8 mouse cellular contexts compared by ENCODE assay signal in the genomic region with DNA sequence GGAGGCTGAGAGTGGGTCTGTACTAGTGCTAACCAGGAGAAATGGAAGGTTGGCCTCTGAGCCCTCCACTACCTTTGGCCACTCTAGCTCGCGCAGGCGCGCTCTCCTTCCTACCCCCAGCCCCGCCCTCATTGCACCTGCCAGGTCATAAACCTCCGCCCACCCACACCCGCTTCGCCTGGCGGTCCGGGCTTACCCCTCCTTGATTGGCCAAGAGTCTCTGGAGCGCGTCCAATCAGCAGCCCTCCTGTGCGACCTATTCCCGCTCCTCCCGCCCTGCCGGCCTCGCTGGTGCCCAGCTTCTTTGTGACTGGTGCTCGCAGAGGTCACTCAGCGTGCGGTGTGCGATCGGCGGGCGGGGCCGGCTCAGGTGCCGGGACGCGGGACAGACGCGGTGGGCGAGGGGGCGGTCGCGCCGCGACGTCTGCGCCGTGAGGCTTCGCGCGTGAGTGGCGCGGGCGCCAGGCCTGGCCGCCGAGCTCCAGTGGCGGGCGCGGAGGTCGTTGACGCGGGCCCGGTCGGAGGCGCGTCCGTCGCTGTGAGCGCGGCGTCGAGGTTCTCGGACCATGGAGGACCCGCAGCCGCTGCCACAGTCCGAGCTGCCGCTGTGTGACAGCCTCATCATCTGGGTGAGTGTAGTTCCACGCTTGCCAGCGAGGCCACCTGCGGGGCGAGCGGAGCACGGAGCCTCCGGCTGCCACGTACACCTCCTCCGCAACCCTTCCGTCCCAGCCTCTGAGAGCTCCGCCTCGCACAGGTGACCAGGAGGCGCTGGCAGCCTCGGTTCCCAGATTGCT. TPM values are rescaled to one million over a fixed set of nuclear protein-coding genes. Genes with fewer than 3 reads are reported as not detected.
DNase-seq lines count a peak whose midpoint lies in the region; ATAC-seq and TF ChIP-seq lines count a peak whose summit lies in the region.

A gene (plus strand): TSS at position 313 of the 797 bp plus-strand sequence.

- H3K4me1 ChIP-seq in liver, postnatal 0 days (ENCODE audit: insufficient read depth) = peaks cover 9% of the 10 kb centered on the region; the same call in 1 of the 2 replicates
- peaks cover 14% of the 10 kb centered on the region for H3K4me1 ChIP-seq in neural tube, embryonic 13.5 days (replicated peaks)
- H3K4me1 ChIP-seq in stomach, postnatal 0 days (replicated peaks; ENCODE audit: control insufficient read depth, insufficient read depth) = no peaks in the 10 kb centered on the region

- peak; percentile 97 for ATAC-seq in frontal cortex, adult (ENCODE audit: low TSS enrichment)
- ATAC-seq in liver, postnatal 0 days = peak; percentile 99
- peak; percentile 100 for ATAC-seq in neural tube, embryonic 13.5 days (ENCODE audit: low read depth)
- ATAC-seq in stomach, postnatal 0 days (ENCODE audit: low FRiP score, low TSS enrichment) = peak; percentile 100

- peak within 1 kb of the TSS; percentile 71 for H3K9ac ChIP-seq in liver, postnatal 0 days (replicated peaks)
- peak within 1 kb of the TSS; percentile 84 for H3K9ac ChIP-seq in neural tube, embryonic 13.5 days
- peak within 1 kb of the TSS; percentile 72 for H3K9ac ChIP-seq in stomach, postnatal 0 days (ENCODE audit: low read length)

- no peaks in the 10 kb centered on the region for H3K9me3 ChIP-seq in liver, postnatal 0 days (ENCODE audit: low read length)
- no peaks in the 10 kb centered on the region for H3K9me3 ChIP-seq in neural tube, embryonic 13.5 days
- no peaks in the 10 kb centered on the region for H3K9me3 ChIP-seq in stomach, postnatal 0 days (ENCODE audit: control insufficient read depth, low read length)

- TF ChIP-seq CTCF in liver, postnatal 0 days (IDR thresholded peaks at IDR 0.05; ENCODE audit: low read depth) = no peak
- TF ChIP-seq CTCF in stomach, postnatal 0 days (IDR thresholded peaks at IDR 0.05; ENCODE audit: low read depth) = no peak

- H3K27ac ChIP-seq in liver, postnatal 0 days (ENCODE audit: low read depth) = peak within 1 kb of the TSS; percentile 91
- peak within 1 kb of the TSS; percentile 85 for H3K27ac ChIP-seq in neural tube, embryonic 13.5 days (replicated peaks)
- peak within 1 kb of the TSS; percentile 89 for H3K27ac ChIP-seq in stomach, postnatal 0 days (replicated peaks)

- DNase-seq in MN1 (ENCODE audit: low spot score) = peak; percentile 95
- DNase-seq in cerebellum, adult 9-11 months = peak; percentile 100
- DNase-seq in heart, postnatal 4 days = peak; percentile 93
- DNase-seq in layer of hippocampus, adult 18-20 months (ENCODE audit: low spot score in 2 of 2) = peak; percentile 92 to 93
- peak; percentile 92 for DNase-seq in liver, postnatal 0 days
- DNase-seq in stomach, postnatal 0 days (ENCODE audit: low spot score) = peak; percentile 99

- TF ChIP-seq EP300 in liver, postnatal 0 days (IDR thresholded peaks at IDR 0.05; ENCODE audit: low read depth) = no peak
- TF ChIP-seq EP300 in stomach, postnatal 0 days (optimal IDR thresholded peaks at IDR 0.05) = no peak

- no peaks in the 10 kb centered on the region for H3K36me3 ChIP-seq in liver, postnatal 0 days (replicated peaks; ENCODE audit: insufficient read depth, low read length)
- no peaks in the 10 kb centered on the region for H3K36me3 ChIP-seq in neural tube, embryonic 13.5 days
- no peaks in the 10 kb centered on the region for H3K36me3 ChIP-seq in stomach, postnatal 0 days (ENCODE audit: control insufficient read depth, insufficient read depth, low read length)

- H3K4me3 ChIP-seq in liver, postnatal 0 days (ENCODE audit: low read depth, low read length) = peak within 1 kb of the TSS; percentile 62
- H3K4me3 ChIP-seq in neural tube, embryonic 13.5 days = peak within 1 kb of the TSS; percentile 65
- peak within 1 kb of the TSS; percentile 57 for H3K4me3 ChIP-seq in stomach, postnatal 0 days (ENCODE audit: low read depth, low read length)

- under 1% methylated on average over 76 of the region's 82 CpGs for WGBS in liver, postnatal 0 days (ENCODE audit: insufficient replicate concordance)
- under 1% methylated on average over 81 of the region's 82 CpGs for WGBS in neural tube, embryonic 13.5 days
- WGBS in stomach, postnatal 0 days = under 1% methylated on average over 67 of the region's 82 CpGs

- H3K27me3 ChIP-seq in liver, postnatal 0 days (ENCODE audit: insufficient read depth, low read length) = no peaks in the 10 kb centered on the region
- H3K27me3 ChIP-seq in neural tube, embryonic 13.5 days = no peaks in the 10 kb centered on the region
- no peaks in the 10 kb centered on the region for H3K27me3 ChIP-seq in stomach, postnatal 0 days (ENCODE audit: control insufficient read depth, insufficient read depth, low read length)

- peak within 1 kb of the TSS; percentile 76 for H3K4me2 ChIP-seq in liver, postnatal 0 days (ENCODE audit: low read depth, low read length)
- H3K4me2 ChIP-seq in neural tube, embryonic 13.5 days = peak within 1 kb of the TSS; percentile 75
- H3K4me2 ChIP-seq in stomach, postnatal 0 days (replicated peaks; ENCODE audit: low read depth) = peak within 1 kb of the TSS; percentile 78

RNA-seq across cellular contexts. Expression of the gene that starts here (rescaled TPM):
- total RNA-seq in heart, postnatal 4 days (2021) = 10 to 100 TPM in 1 of 2 experiments, 1 to 10 TPM in 1; 8.3 to 10.7 TPM
- total RNA-seq in layer of hippocampus, adult 18-20 months (2021) = 10 to 100 TPM; 59.4 to 63.1 TPM
- 11.6 and 12.2 TPM in 2 replicates for polyA plus RNA-seq in liver, postnatal 0 days (2015; fragmentation: Nextera tagmentation; extraction: Ambion mirVana)
- polyA plus RNA-seq in neural tube, embryonic 13.5 days (2015; fragmentation: Nextera tagmentation; extraction: Ambion mirVana) = 42.5 and 51.6 TPM in 2 replicates
- polyA plus RNA-seq in stomach, postnatal 0 days (2015; fragmentation: Nextera tagmentation; extraction: Ambion mirVana) = 13.0 TPM in 2 replicates

Comparison
In these comparisons a context has a peak if more than half of its experiments do, and no peak if none do; other contexts are left out.
1. Peak in every context shown above with its lines: DNase-seq, ATAC-seq, H3K4me3 ChIP-seq and H3K27ac ChIP-seq.
2. RNA of the gene that starts here (total RNA-seq): 59.4 to 63.1 TPM in layer of hippocampus, adult 18-20 months; 8.3 to 10.7 TPM in heart, postnatal 4 days; every median in the first group is over 4 times any median in the second.